Mouse (Mus musculus): ENCODE data around the gene Ccl3. TPM values are rescaled to one million over a fixed set of nuclear protein-coding genes. Genes with fewer than 3 reads are reported as not detected.

Gene Ccl3
- polyA plus RNA-seq (2012; rRNA removed), result 0.66 and 1.0 TPM in 2 replicates

DNA sequence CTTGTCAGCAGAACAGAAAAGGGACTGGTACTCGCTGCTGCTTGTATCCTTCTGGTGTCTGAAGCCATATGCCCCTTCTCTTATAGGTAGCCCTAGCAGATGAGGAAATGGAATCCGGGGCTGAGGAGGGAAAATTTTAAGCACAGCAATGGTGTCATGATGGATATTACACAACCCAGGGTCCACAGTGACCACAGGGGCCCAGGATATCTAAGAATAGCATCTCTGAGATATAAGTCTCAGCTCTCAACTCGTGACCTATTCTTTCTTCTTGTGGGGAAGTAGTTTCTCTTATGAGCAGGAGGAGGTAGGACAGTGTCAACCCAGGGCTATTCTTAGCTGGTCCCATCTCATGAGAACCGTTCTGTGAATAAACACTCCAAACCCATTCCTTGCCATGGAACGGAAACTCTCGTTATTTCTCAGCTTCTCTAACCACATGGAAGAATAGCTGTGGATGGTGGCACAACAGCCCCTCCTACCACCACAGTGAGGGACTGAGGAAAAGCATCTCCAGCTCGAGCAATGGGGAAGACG lies at the start of gene Ccl3:
Gene Ccl3, minus strand, starts transcription at position 51 of the 537 bp plus-strand sequence.

GRCm38 (mm10) chr11:83662204-83662603 lies 13.0 kb upstream of the Ccl3 start, which contains the start of gene Ccl4:
Gene Ccl4 (plus strand): TSS chr11:83662584.

DNA sequence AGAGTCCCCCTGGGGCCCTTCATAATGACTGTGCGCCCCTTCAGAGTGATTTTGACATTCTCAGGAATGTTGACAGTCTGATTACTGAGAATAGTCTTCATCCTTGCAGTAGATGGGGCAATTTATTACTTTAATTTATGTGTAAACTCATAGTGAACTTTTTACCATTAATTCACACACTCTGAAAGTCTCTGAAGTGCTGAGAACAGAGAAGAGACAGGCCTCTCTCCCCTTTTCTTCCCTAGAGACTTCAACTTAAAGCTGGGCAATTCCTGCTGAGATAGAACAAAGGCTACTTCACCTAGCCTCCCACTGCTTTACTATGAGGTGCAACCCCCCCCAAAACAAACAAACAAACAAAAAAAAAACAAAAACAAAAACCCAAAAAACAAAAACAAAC lies 3.6 kb downstream of the Ccl3 start, which contains the start of gene Rpl9-ps1:
Gene Rpl9-ps1, minus strand, starts transcription at position 101 of the 400 bp plus-strand sequence.

Other genes starting within 250 kb of the Ccl3 start
- 0.30 and 0.31 TPM in 2 replicates for gene Rasl10b, start 240.2 kb downstream of the Ccl3 start, polyA plus RNA-seq (2012; rRNA removed)
- gene Gas2l2, start 219.9 kb downstream of the Ccl3 start, polyA plus RNA-seq (2012; rRNA removed), result 0.01 TPM in 1 of 2 replicates, not detected in the other
- 1.6 and 2.5 TPM in 2 replicates for gene 1700020L24Rik, start 211.7 kb downstream of the Ccl3 start, polyA plus RNA-seq (2012; rRNA removed)
- 0.24 and 0.29 TPM in 2 replicates for gene Mmp28, start 186.3 kb downstream of the Ccl3 start, polyA plus RNA-seq (2012; rRNA removed)
- 44.5 and 48.8 TPM in 2 replicates for gene Taf15, start 176.3 kb downstream of the Ccl3 start, polyA plus RNA-seq (2012; rRNA removed)
- not detected in 2 replicates for gene Heatr9, start 127.2 kb downstream of the Ccl3 start, polyA plus RNA-seq (2012; rRNA removed)
- gene Ccl5, start 118.8 kb downstream of the Ccl3 start, polyA plus RNA-seq (2012; rRNA removed), result 0.29 and 0.35 TPM in 2 replicates
- gene Ccl9, start 70.7 kb downstream of the Ccl3 start, polyA plus RNA-seq (2012; rRNA removed), result 8.0 and 10.2 TPM in 2 replicates
- 2.4 and 3.8 TPM in 2 replicates for gene Ccl6, start 56.3 kb downstream of the Ccl3 start, polyA plus RNA-seq (2012; rRNA removed)
- not detected in 2 replicates for gene Rpl9-ps1, start 3.7 kb downstream of the Ccl3 start, polyA plus RNA-seq (2012; rRNA removed)
- gene Ccl4, start 13.2 kb upstream of the Ccl3 start, polyA plus RNA-seq (2012; rRNA removed), result 0.31 and 0.66 TPM in 2 replicates
- gene Wfdc17, start 54.6 kb upstream of the Ccl3 start, polyA plus RNA-seq (2012; rRNA removed), result 6.2 and 8.7 TPM in 2 replicates
- 0.11 TPM in 1 of 2 replicates, not detected in the other for gene Wfdc18, start 59.7 kb upstream of the Ccl3 start, polyA plus RNA-seq (2012; rRNA removed)
- 4.8 and 7.4 TPM in 2 replicates for gene Wfdc21, start 97.6 kb upstream of the Ccl3 start, polyA plus RNA-seq (2012; rRNA removed)
- 3.8 and 4.4 TPM in 2 replicates for gene Heatr6, start 104.3 kb upstream of the Ccl3 start, polyA plus RNA-seq (2012; rRNA removed)
- gene Hnf1b, start 200.7 kb upstream of the Ccl3 start, polyA plus RNA-seq (2012; rRNA removed), result 1.7 and 1.9 TPM in 2 replicates

Data from liver, embryonic 14 days (tissue).